Comparison of ENCODE assay signal across 26 mouse cellular contexts in the genomic region with DNA sequence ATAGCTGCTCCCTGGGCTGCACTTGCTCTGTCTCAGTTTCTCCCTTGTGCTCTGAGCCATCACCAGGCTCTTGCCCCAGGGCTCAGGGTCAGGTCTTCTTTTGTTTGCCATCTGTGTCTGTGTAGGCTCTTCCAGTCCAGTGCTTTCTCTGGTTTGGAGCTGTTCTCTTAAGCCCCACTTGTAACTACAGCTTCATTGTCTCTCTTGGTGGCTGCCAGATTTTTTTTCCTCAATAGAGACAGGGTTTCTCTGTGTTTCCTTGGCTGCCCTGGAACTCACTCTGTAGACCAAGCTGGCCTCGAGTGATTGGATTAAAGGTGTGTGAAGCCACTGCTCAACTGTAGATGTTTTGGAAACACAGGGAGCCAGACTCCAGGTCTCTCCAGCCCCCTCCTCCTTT.
A peak's percentile ranks its signal among the peaks of the same experiment; 100 is the strongest.
DNase-seq lines count a peak whose midpoint lies in the region; ATAC-seq and TF ChIP-seq lines count a peak whose summit lies in the region.
"Had no signal": no experiment of that assay in that cellular context is flagged by ENCODE, and none has a peak within 500 bp of the region (broad histone marks: within the 10 kb centered on the region; RNA-seq: fewer than 3 reads in every experiment).

No protein-coding gene starts in this region.

- no peaks in the 10 kb centered on the region for H3K27me3 ChIP-seq in hindbrain, postnatal 0 days (ENCODE audit: insufficient read depth, low read length)
- no peaks in the 10 kb centered on the region for H3K27me3 ChIP-seq in hindbrain, embryonic 14.5 days (ENCODE audit: control insufficient read depth, insufficient read depth, low read length)
- H3K27me3 ChIP-seq: embryonic facial prominence, embryonic 13.5 days; embryonic facial prominence, embryonic 15.5 days had no signal

- H3K27ac ChIP-seq in hindbrain, postnatal 0 days = no peak overlapping the region
- H3K27ac ChIP-seq in hindbrain, embryonic 14.5 days = no peak overlapping the region
- H3K27ac ChIP-seq: embryonic facial prominence, embryonic 13.5 days; embryonic facial prominence, embryonic 15.5 days; forebrain, embryonic 10.5 days; forebrain, embryonic 12.5 days had no signal

- no peak for TF ChIP-seq POLR2A in brain, embryonic 14.5 days (IDR thresholded peaks at IDR 0.05; ENCODE audit: borderline replicate concordance, extremely low read depth, insufficient read depth, insufficient read length, poor library complexity, severe bottlenecking)

- H3K4me2 ChIP-seq in hindbrain, postnatal 0 days (ENCODE audit: low read depth, low read length) = no peak overlapping the region
- H3K4me2 ChIP-seq in hindbrain, embryonic 14.5 days (replicated peaks) = no peak overlapping the region
- H3K4me2 ChIP-seq: embryonic facial prominence, embryonic 13.5 days; embryonic facial prominence, embryonic 15.5 days; forebrain, embryonic 12.5 days had no signal

- no peak for DNase-seq in hindbrain, postnatal 0 days (ENCODE audit: low spot score)
- no peak for DNase-seq in hindbrain, embryonic 14.5 days (ENCODE audit: low spot score)
- DNase-seq in Muller cell, postnatal 12 days (ENCODE audit: inconsistent ontology term) = peak; percentile 62
- DNase-seq in brain, embryonic 14.5 days (ENCODE audit: low read depth) = peak; percentile 47
- peak; percentile 59 for DNase-seq in retina, postnatal 1 day
- DNase-seq in right cerebral cortex, postnatal 25 days = no peak
- no peak for DNase-seq in spleen, postnatal 14 days (ENCODE audit: low spot score in 2 of 2)
- DNase-seq: adrenal gland, adult 8-10 months; adrenal gland, postnatal 14 days; adrenal gland, postnatal 36 days; cerebellum, adult 11 months; cerebellum, adult 18-20 months; cerebellum, adult 8-10 months; cerebellum, adult 9-11 months; cerebellum, postnatal 14 days; cerebellum, postnatal 36 days; embryo, embryonic 11 days had no signal

- WGBS in hindbrain, postnatal 0 days = 11% methylated on average over 1 of the region's 1 CpGs
- 56% methylated on average over 1 of the region's 1 CpGs for WGBS in hindbrain, embryonic 14.5 days

- no peaks in the 10 kb centered on the region for H3K9me3 ChIP-seq in hindbrain, postnatal 0 days (ENCODE audit: low read length)
- no peaks in the 10 kb centered on the region for H3K9me3 ChIP-seq in hindbrain, embryonic 14.5 days (ENCODE audit: control insufficient read depth, low read length)
- H3K9me3 ChIP-seq: embryonic facial prominence, embryonic 13.5 days; embryonic facial prominence, embryonic 15.5 days; forebrain, embryonic 10.5 days; forebrain, embryonic 12.5 days had no signal

- H3K36me3 ChIP-seq in hindbrain, postnatal 0 days (ENCODE audit: insufficient read depth, low read length) = no peaks in the 10 kb centered on the region
- no peaks in the 10 kb centered on the region for H3K36me3 ChIP-seq in hindbrain, embryonic 14.5 days (replicated peaks; ENCODE audit: control insufficient read depth, insufficient read depth)
- H3K36me3 ChIP-seq: forebrain, embryonic 10.5 days; forebrain, embryonic 12.5 days had no signal

- no peak for TF ChIP-seq CTCF in hindbrain, postnatal 0 days (IDR thresholded peaks at IDR 0.05; ENCODE audit: low read depth)
- no peak for TF ChIP-seq CTCF in brain, embryonic 14.5 days (IDR thresholded peaks at IDR 0.05; ENCODE audit: borderline replicate concordance, extremely low read depth, insufficient read depth, insufficient read length)

- ATAC-seq in hindbrain, postnatal 0 days = peak; percentile 42; the same call in 1 of the 2 replicates
- ATAC-seq in hindbrain, embryonic 14.5 days (ENCODE audit: low FRiP score) = no peak
- ATAC-seq: activated CD4-positive, CD25-positive, alpha-beta regulatory T cell, adult 4 months; forebrain, embryonic 14.5 days; forebrain, embryonic 16.5 days; Patski had no signal

- no peak overlapping the region for H3K9ac ChIP-seq in hindbrain, postnatal 0 days (replicated peaks; ENCODE audit: low read length)
- H3K9ac ChIP-seq in hindbrain, embryonic 14.5 days = no peak overlapping the region
- H3K9ac ChIP-seq: embryonic facial prominence, embryonic 13.5 days; embryonic facial prominence, embryonic 15.5 days; forebrain, embryonic 12.5 days had no signal

- no peaks in the 10 kb centered on the region for H3K4me1 ChIP-seq in hindbrain, postnatal 0 days (ENCODE audit: insufficient read depth, low read length)
- H3K4me1 ChIP-seq in hindbrain, embryonic 14.5 days (replicated peaks; ENCODE audit: control insufficient read depth, insufficient read depth, low read length) = no peaks in the 10 kb centered on the region
- H3K4me1 ChIP-seq: embryonic facial prominence, embryonic 13.5 days had no signal

- no peak overlapping the region for H3K4me3 ChIP-seq in hindbrain, postnatal 0 days (ENCODE audit: low read length)
- no peak overlapping the region for H3K4me3 ChIP-seq in hindbrain, embryonic 14.5 days (replicated peaks; ENCODE audit: low read length)
- H3K4me3 ChIP-seq: embryonic facial prominence, embryonic 13.5 days; embryonic facial prominence, embryonic 15.5 days; erythroblast, embryonic 14.5 days; forebrain, embryonic 10.5 days; forebrain, embryonic 12.5 days had no signal

Comparison
In these comparisons a context has a peak if more than half of its experiments do, and no peak if none do; other contexts are left out.
1. DNase-seq: peak in Muller cell, postnatal 12 days (single experiment), brain, embryonic 14.5 days (single experiment) and retina, postnatal 1 day (single experiment); none in hindbrain, postnatal 0 days (single experiment), hindbrain, embryonic 14.5 days (single experiment), right cerebral cortex, postnatal 25 days (single experiment) and spleen, postnatal 14 days (0 of 2).